Mouse (Mus musculus) embryonic facial prominence, embryonic 13.5 days (tissue): ENCODE measurements around the gene Gm28845. TPM values are rescaled to one million over a fixed set of nuclear protein-coding genes. Genes with fewer than 3 reads are reported as not detected.

Experiments
- ATAC-seq: fragments of 200-750 bp; cut with Nextera tagmentation; 2 replicates; pipeline ENCODE4 v1.8.0; 2017; ENCODE audit warnings: low read depth; ENCODE audit not compliant: insufficient number of reproducible peaks, insufficient read depth, low FRiP score, low TSS enrichment
- H3K27ac ChIP-seq: fragments of 300-500 bp; sonication (generic); 2 replicates; pipeline ENCODE4 v1.5.1; 2015; ENCODE audit warnings: moderate library complexity, mild to moderate bottlenecking, inconsistent platforms
- H3K27me3 ChIP-seq: fragments of 300-500 bp; sonication (generic); 2 replicates; pipeline ENCODE4 v1.6.1; 2015; ENCODE audit warnings: mild to moderate bottlenecking, inconsistent platforms
- H3K36me3 ChIP-seq: fragments of 300-500 bp; sonication (generic); 2 replicates; pipeline ENCODE4 v1.6.1; 2015; ENCODE audit warnings: mild to moderate bottlenecking, inconsistent platforms
- H3K4me1 ChIP-seq: fragments of 300-500 bp; sonication (generic); 2 replicates; pipeline ENCODE4 v1.6.1; 2015; ENCODE audit warnings: inconsistent platforms
- H3K4me2 ChIP-seq: fragments of 300-500 bp; sonication (generic); 2 replicates; pipeline ENCODE4 v1.6.1; 2015; ENCODE audit warnings: moderate library complexity, mild to moderate bottlenecking, inconsistent platforms
- H3K4me3 ChIP-seq: fragments of 300-500 bp; sonication (generic); 2 replicates; pipeline ENCODE4 v1.5.1; 2015; ENCODE audit warnings: mild to moderate bottlenecking, inconsistent platforms
- H3K9ac ChIP-seq: fragments of 300-500 bp; sonication (generic); 2 replicates; pipeline ENCODE4 v1.6.1; 2015; ENCODE audit warnings: mild to moderate bottlenecking, inconsistent platforms
- H3K9me3 ChIP-seq: fragments of 300-500 bp; sonication (generic); 2 replicates; pipeline ENCODE4 v1.6.1; 2016; ENCODE audit warnings: inconsistent platforms
- WGBS: fragments of 180-500 bp; shearing (Covaris S2); methylation state at CpG from one replicate; pipeline ENCODE4 v1.1.7; 2015; ENCODE audit warnings: mixed read lengths; 5-methylcytosine and 5-hydroxymethylcytosine counted together
- polyA plus RNA-seq: library from polyadenylated mRNA; unstranded; fragments of >200 nt; fragmentation: Nextera tagmentation; extraction: Ambion mirVana; gene quantifications from 2 replicates; pipeline ENCODE4 v1.2.1, GENCODE M21; 2015

Gene Gm28845
- not detected in 2 replicates for polyA plus RNA-seq

DNA sequence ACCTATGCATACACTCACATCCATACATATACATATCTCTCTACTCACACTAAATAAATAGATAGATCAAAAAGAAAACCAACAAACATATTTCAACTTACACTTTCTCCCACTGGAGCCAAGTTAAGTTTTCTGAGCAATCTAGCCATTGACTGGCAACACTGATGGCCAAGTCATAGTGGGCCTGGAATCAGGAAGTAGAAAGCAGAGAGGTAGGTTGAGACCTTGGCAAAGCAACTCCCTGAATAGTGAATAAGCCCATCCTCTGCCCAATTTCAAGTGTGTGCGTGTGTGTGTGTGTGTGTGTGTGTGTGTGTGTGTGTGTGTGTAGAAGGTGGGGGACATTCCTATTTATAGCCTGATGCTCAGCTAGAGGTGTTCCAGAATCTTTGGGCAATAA, at the start of gene Gm28845:
Gene Gm28845, minus strand, starts transcription at position 121 of the 400 bp plus-strand sequence.
- H3K27ac ChIP-seq = no peak within 1 kb of the TSS
- no peak within 1 kb of the TSS for H3K4me3 ChIP-seq
- no peak for ATAC-seq
- no peaks in the 10 kb centered on the region for H3K36me3 ChIP-seq
- no peaks in the 10 kb centered on the region for H3K4me1 ChIP-seq
- WGBS = 59% methylated on average over 1 of the region's 1 CpGs
- no peak within 1 kb of the TSS for H3K4me2 ChIP-seq
- no peak within 1 kb of the TSS for H3K9ac ChIP-seq
- H3K27me3 ChIP-seq = no peaks in the 10 kb centered on the region
- H3K9me3 ChIP-seq = no peaks in the 10 kb centered on the region

- no peak overlapping the region for H3K27ac ChIP-seq
- H3K9ac ChIP-seq = no peak overlapping the region
- no peak for ATAC-seq
- no peaks in the 10 kb centered on the region for H3K9me3 ChIP-seq
- no peaks in the 10 kb centered on the region for H3K27me3 ChIP-seq
- H3K4me3 ChIP-seq = no peak overlapping the region
- WGBS = 82% methylated on average over 1 of the region's 1 CpGs
- H3K4me2 ChIP-seq = no peak overlapping the region
- H3K4me1 ChIP-seq = no peaks in the 10 kb centered on the region
- peaks cover 95% of the 10 kb centered on the region for H3K36me3 ChIP-seq
These were observed 48.1 kb upstream of the Gm28845 start for GRCm38 (mm10) chr1:65167496-65167895.

- Histone ChIP-seq H3K4me3 (no peak overlapping the region), H3K4me2 (no peak overlapping the region), H3K4me1 (no peaks in the 10 kb centered on the region), H3K27ac (no peak overlapping the region), H3K36me3 (peaks cover 94% of the 10 kb centered on the region), H3K27me3 (no peaks in the 10 kb centered on the region), H3K9ac (no peak overlapping the region), H3K9me3 (no peaks in the 10 kb centered on the region)
- 98% methylated on average over 1 of the region's 1 CpGs for WGBS
- ATAC-seq = no peak
These were observed 42.9 kb upstream of the Gm28845 start for GRCm38 (mm10) chr1:65162210-65162609.

DNA sequence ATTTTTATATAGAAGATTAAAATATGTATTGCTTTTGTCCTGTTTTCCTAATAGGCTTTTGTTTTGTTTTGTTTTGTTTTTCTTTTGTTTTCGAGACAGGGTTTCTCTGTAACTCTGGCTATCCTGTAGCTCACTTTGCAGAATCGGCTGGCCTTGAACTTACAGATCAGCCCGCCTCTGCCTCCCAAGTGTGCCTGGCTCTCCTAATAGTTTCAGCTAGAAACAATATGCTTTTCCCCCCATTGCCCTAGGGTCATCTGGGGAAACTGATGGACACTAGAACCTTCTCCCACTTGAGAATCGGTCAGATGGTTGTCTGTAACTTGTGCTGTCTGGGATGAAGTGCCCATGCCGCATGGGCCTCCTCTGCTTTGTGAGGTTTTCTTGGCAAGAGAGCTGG, 36.8 kb upstream of the Gm28845 start:
- Histone ChIP-seq H3K4me2 (no peak overlapping the region), H3K9ac (no peak overlapping the region), H3K4me1 (no peaks in the 10 kb centered on the region), H3K27ac (no peak overlapping the region), H3K27me3 (no peaks in the 10 kb centered on the region), H3K9me3 (no peaks in the 10 kb centered on the region), H3K36me3 (peaks cover 38% of the 10 kb centered on the region), H3K4me3 (no peak overlapping the region)
- no peak for ATAC-seq
- 93% methylated on average over 5 of the region's 5 CpGs for WGBS

DNA sequence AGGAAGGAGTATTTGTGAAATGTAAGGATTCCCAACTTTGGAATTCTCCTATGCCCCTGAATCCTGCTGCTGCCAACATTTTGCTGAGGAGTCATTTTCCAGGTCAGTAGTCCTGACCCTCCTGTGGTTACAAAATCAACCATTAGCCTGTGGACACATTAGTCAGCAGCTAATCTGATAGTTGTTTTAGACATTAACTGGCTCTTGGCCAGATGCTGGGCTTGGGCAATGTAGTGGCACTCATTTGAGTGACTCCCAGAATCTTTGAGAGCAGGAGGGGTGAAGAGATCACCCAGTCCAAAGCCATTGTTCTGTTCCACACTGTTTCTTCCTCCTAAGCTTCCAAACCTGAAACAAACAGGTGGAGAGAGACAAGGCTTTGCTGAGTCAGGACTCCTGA, 35.5 kb upstream of the Gm28845 start:
- Histone ChIP-seq H3K27ac (no peak overlapping the region), H3K27me3 (no peaks in the 10 kb centered on the region), H3K4me1 (no peaks in the 10 kb centered on the region), H3K4me2 (no peak overlapping the region), H3K4me3 (no peak overlapping the region), H3K9ac (no peak overlapping the region), H3K36me3 (peaks cover 25% of the 10 kb centered on the region), H3K9me3 (no peaks in the 10 kb centered on the region)
- ATAC-seq = no peak

DNA sequence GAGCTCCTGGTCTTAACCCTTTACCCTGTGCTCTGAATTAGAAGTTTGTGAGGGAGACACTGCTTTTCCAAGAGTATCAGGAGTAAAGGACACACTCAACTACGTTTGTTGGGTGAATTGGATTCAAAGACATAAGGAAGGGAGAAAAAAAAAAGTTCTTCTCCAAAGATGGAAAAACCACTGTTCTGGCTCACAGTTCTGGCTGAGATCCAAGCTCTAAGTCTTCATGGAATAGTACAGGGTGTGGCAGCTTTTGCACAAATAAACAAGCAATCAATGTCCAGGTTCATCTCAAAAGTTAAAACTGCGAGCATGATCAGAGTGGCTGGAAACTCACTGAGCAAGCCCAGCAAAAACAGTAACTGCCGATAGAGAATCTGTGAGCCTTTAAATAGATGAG, 28.6 kb upstream of the Gm28845 start:
- WGBS = 75% methylated on average over 3 of the region's 3 CpGs
- Histone ChIP-seq H3K4me3 (no peak overlapping the region), H3K4me2 (no peak overlapping the region), H3K9me3 (no peaks in the 10 kb centered on the region), H3K36me3 (no peaks in the 10 kb centered on the region), H3K9ac (no peak overlapping the region), H3K27ac (no peak overlapping the region), H3K27me3 (no peaks in the 10 kb centered on the region), H3K4me1 (no peaks in the 10 kb centered on the region)
- no peak for ATAC-seq

DNA sequence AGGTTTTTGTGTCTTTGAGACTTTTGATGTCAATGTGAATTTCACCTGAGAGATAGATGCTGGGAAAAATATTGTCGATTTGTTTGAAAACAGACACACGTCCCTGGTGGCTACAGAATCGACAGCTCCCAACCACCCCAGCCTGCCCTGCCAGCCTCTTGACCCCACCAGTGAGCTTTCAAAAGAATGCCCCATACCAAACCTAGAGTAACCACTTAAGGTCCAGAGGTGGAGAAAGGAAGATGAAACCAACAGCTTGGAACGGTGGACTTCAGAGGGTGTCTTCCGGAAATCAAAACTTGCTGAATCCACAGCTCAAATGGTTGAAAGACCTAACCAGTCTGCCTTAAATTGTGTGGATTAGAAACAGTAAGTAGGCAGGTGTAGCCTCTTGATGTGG, 28.0 kb upstream of the Gm28845 start:
- no peaks in the 10 kb centered on the region for H3K4me1 ChIP-seq
- H3K36me3 ChIP-seq = no peaks in the 10 kb centered on the region
- H3K27me3 ChIP-seq = no peaks in the 10 kb centered on the region
- no peaks in the 10 kb centered on the region for H3K9me3 ChIP-seq
- no peak overlapping the region for H3K9ac ChIP-seq
- H3K4me2 ChIP-seq = no peak overlapping the region
- H3K27ac ChIP-seq = no peak overlapping the region
- no peak for ATAC-seq
- no peak overlapping the region for H3K4me3 ChIP-seq
- 91% methylated on average over 5 of the region's 5 CpGs for WGBS

- Histone ChIP-seq H3K27ac (no peak overlapping the region), H3K27me3 (no peaks in the 10 kb centered on the region), H3K4me3 (no peak overlapping the region), H3K9me3 (no peaks in the 10 kb centered on the region), H3K9ac (no peak overlapping the region), H3K4me1 (no peaks in the 10 kb centered on the region), H3K36me3 (no peaks in the 10 kb centered on the region), H3K4me2 (no peak overlapping the region)
- WGBS = 41% methylated on average over 2 of the region's 2 CpGs
- no peak for ATAC-seq
These were observed 27.2 kb upstream of the Gm28845 start for GRCm38 (mm10) chr1:65146601-65147000.

DNA sequence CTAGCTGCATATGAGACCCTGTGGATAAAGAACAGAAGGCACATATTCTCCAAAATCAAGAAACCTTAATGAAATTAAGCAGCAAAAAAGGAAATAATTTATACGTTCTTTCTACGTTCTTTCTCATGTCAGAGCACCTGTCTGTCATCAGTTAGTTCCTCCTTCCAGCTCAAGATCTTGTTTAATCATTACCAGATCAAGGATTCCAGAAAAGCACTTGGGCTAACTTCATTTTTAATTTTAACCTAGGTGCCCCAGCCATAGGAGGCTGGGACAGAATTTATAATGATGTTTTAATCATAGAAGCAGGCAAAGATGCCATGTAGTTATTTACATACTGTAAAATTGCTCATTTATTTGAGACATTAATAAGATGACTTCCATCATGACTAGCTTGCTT, 25.4 kb upstream of the Gm28845 start:
- no peaks in the 10 kb centered on the region for H3K36me3 ChIP-seq
- H3K9ac ChIP-seq = no peak overlapping the region
- H3K27me3 ChIP-seq = no peaks in the 10 kb centered on the region
- no peak overlapping the region for H3K4me3 ChIP-seq
- ATAC-seq = no peak
- 45% methylated on average over 2 of the region's 2 CpGs for WGBS
- H3K27ac ChIP-seq = no peak overlapping the region
- no peaks in the 10 kb centered on the region for H3K4me1 ChIP-seq
- H3K4me2 ChIP-seq = no peak overlapping the region
- H3K9me3 ChIP-seq = no peaks in the 10 kb centered on the region

DNA sequence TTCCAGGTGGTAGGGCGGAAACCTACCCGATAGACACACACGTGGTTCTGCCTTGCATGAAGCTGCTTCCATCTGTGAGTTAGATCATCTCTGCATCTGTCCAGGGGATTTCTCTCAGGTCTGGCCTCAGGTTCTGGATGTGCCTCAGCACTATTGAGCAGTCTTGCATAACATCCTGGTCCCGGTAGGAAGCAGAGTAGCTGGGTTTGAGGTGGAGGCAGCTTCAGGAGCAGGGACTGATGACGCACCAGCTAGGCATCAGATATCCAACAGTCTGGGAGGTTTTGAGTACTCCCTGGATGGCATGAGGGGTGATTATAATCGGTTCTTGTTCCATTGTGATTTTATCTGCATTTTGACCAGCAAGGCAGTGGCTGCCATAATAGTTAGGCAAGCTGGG, 18.2 kb upstream of the Gm28845 start:
- no peaks in the 10 kb centered on the region for H3K27me3 ChIP-seq
- 78% methylated on average over 6 of the region's 6 CpGs for WGBS

DNA sequence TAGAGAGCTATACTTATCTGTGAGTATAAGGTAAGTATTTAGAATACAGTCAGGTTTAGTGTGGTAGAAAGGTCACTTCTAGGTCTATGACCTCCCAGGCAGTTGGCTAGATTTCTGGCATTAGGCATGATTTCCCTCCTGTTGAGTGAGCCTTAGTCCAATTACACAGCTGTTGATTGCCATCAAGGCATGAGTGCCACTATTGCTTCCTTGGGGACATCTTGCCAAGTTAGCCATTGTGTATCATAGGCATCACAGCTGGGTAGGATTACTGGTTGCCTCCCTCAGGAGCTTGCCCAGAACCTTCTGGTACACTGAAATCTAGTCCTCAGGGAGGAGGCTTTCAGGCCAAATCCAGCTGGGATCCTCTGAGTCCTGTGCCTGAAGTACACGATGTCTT, 13.5 kb upstream of the Gm28845 start:
- Histone ChIP-seq H3K4me1 (no peaks in the 10 kb centered on the region), H3K4me3 (no peak overlapping the region), H3K4me2 (no peak overlapping the region), H3K9ac (no peak overlapping the region), H3K9me3 (no peaks in the 10 kb centered on the region), H3K27ac (no peak overlapping the region), H3K36me3 (no peaks in the 10 kb centered on the region), H3K27me3 (no peaks in the 10 kb centered on the region)
- 90% methylated on average over 1 of the region's 1 CpGs for WGBS
- ATAC-seq = no peak

More for the DNA sequence above, 18.2 kb upstream of the Gm28845 start:
- Histone ChIP-seq H3K4me2 (no peak overlapping the region), H3K4me3 (no peak overlapping the region), H3K9ac (no peak overlapping the region), H3K9me3 (no peaks in the 10 kb centered on the region), H3K27ac (no peak overlapping the region), H3K36me3 (no peaks in the 10 kb centered on the region), H3K4me1 (no peaks in the 10 kb centered on the region)
- ATAC-seq = no peak

GRCm38 (mm10) chr1:65131671-65132070, 12.3 kb upstream of the Gm28845 start:
- Histone ChIP-seq H3K4me2 (no peak overlapping the region), H3K9me3 (no peaks in the 10 kb centered on the region), H3K27me3 (no peaks in the 10 kb centered on the region), H3K4me1 (no peaks in the 10 kb centered on the region), H3K9ac (no peak overlapping the region), H3K36me3 (no peaks in the 10 kb centered on the region), H3K4me3 (no peak overlapping the region), H3K27ac (no peak overlapping the region)
- WGBS = 84% methylated on average over 1 of the region's 1 CpGs
- no peak for ATAC-seq

GRCm38 (mm10) chr1:65130226-65130625, 10.9 kb upstream of the Gm28845 start:
- no peak for ATAC-seq
- no peak overlapping the region for H3K9ac ChIP-seq
- no peak overlapping the region for H3K4me2 ChIP-seq

More at GRCm38 (mm10) chr1:65130226-65130625, 10.9 kb upstream of the Gm28845 start:
- H3K27me3 ChIP-seq = no peaks in the 10 kb centered on the region
- WGBS = 72% methylated on average over 3 of the region's 3 CpGs
- H3K36me3 ChIP-seq = no peaks in the 10 kb centered on the region
- no peak overlapping the region for H3K4me3 ChIP-seq
- no peaks in the 10 kb centered on the region for H3K4me1 ChIP-seq
- H3K9me3 ChIP-seq = no peaks in the 10 kb centered on the region
- no peak overlapping the region for H3K27ac ChIP-seq
